8 mouse cellular contexts compared by ENCODE assay signal in the genomic region with DNA sequence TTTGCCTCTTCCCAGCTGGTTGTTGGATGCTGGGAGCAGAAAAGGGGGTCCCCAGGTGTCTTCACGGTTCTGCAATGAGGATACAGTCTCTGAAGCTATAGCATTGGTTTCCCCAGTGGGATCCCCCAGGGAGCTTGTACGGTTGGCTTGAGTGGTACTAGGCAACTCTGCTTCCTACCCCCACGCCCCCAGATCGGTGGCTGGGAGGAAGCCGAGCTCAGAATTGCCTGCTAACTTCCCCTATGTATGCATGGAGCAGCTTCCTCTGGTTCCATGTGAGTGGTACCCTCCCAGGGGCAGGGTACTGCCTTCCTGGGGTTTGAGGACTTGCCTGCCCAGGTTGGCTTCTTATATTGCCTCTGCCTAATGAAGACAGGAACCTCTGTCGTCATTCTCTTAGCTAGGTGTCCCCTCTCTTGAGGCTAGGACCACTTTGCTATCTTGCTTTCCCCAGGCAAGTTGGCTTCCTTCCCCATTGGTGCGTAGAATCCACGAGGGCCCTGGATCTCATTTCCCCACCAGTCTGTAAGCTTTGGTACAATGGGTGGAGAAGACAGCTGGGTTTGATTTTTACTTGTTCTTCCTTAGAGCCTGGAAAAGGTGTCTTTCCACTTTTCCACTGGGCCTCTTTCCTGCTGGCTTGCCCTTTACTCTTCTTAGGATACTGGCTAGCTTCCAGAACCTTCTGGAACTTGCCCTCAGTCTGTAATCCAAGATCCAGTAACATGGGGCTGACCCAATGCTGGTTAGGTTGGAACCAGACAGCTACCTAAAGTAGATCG. TPM values are rescaled to one million over a fixed set of nuclear protein-coding genes. Genes with fewer than 3 reads are reported as not detected.
DNase-seq lines count a peak whose midpoint lies in the region; ATAC-seq and TF ChIP-seq lines count a peak whose summit lies in the region.

No protein-coding gene starts in this region.

- no peak overlapping the region for H3K4me3 ChIP-seq in forebrain, embryonic 13.5 days
- no peak overlapping the region for H3K4me3 ChIP-seq in forebrain, embryonic 14.5 days (ENCODE audit: low read depth, low read length)
- no peak overlapping the region for H3K4me3 ChIP-seq in liver, postnatal 0 days (ENCODE audit: low read depth, low read length)
- no peak overlapping the region for H3K4me3 ChIP-seq in liver, embryonic 11.5 days (ENCODE audit: low read depth, low read length)
- no peak overlapping the region for H3K4me3 ChIP-seq in embryonic facial prominence, embryonic 13.5 days

- 0 out of 2 replicates have a peak, but pooled peaks cover 4% of the 10 kb centered on the region for H3K27me3 ChIP-seq in forebrain, embryonic 13.5 days
- H3K27me3 ChIP-seq in forebrain, embryonic 14.5 days (replicated peaks; ENCODE audit: control insufficient read depth, insufficient read depth, low read length), result no peaks in the 10 kb centered on the region
- H3K27me3 ChIP-seq in liver, postnatal 0 days (ENCODE audit: insufficient read depth, low read length), result no peaks in the 10 kb centered on the region
- H3K27me3 ChIP-seq in liver, embryonic 11.5 days (replicated peaks; ENCODE audit: control insufficient read depth, insufficient read depth, low read length), result no peaks in the 10 kb centered on the region
- H3K27me3 ChIP-seq in embryonic facial prominence, embryonic 13.5 days, result no peaks in the 10 kb centered on the region

- no peak for TF ChIP-seq CTCF in liver, postnatal 0 days (IDR thresholded peaks at IDR 0.05; ENCODE audit: low read depth)

- peaks cover 33% of the 10 kb centered on the region for H3K4me1 ChIP-seq in forebrain, embryonic 13.5 days
- H3K4me1 ChIP-seq in forebrain, embryonic 14.5 days (ENCODE audit: control insufficient read depth, insufficient read depth, low read length), result peaks cover 14% of the 10 kb centered on the region
- peaks cover 51% of the 10 kb centered on the region for H3K4me1 ChIP-seq in liver, postnatal 0 days (ENCODE audit: insufficient read depth)
- H3K4me1 ChIP-seq in liver, embryonic 11.5 days (replicated peaks; ENCODE audit: control insufficient read depth, insufficient read depth, low read length), result peaks cover 20% of the 10 kb centered on the region
- peaks cover 52% of the 10 kb centered on the region for H3K4me1 ChIP-seq in embryonic facial prominence, embryonic 13.5 days

- WGBS in forebrain, embryonic 13.5 days, result 82% methylated on average over 9 of the region's 9 CpGs
- WGBS in forebrain, embryonic 14.5 days, result 82% methylated on average over 9 of the region's 9 CpGs
- WGBS in liver, postnatal 0 days (ENCODE audit: insufficient replicate concordance), result 33% methylated on average over 9 of the region's 9 CpGs
- 45% methylated on average over 9 of the region's 9 CpGs for WGBS in liver, embryonic 11.5 days
- WGBS in embryonic facial prominence, embryonic 13.5 days, result 42% methylated on average over 9 of the region's 9 CpGs

- ATAC-seq in forebrain, embryonic 13.5 days, result no peak
- ATAC-seq in forebrain, embryonic 14.5 days, result no peak
- no peak for ATAC-seq in liver, postnatal 0 days
- ATAC-seq in liver, embryonic 11.5 days (replicated peaks; ENCODE audit: low FRiP score), result no peak
- no peak for ATAC-seq in embryonic facial prominence, embryonic 13.5 days (ENCODE audit: insufficient number of reproducible peaks, insufficient read depth, low FRiP score, low TSS enrichment, low read depth)

- peaks cover 23% of the 10 kb centered on the region for H3K36me3 ChIP-seq in forebrain, embryonic 13.5 days (ENCODE audit: poor library complexity, severe bottlenecking)
- H3K36me3 ChIP-seq in forebrain, embryonic 14.5 days (ENCODE audit: control insufficient read depth, insufficient read depth, low read length), result peaks cover 23% of the 10 kb centered on the region
- no peaks in the 10 kb centered on the region for H3K36me3 ChIP-seq in liver, postnatal 0 days (replicated peaks; ENCODE audit: insufficient read depth, low read length)
- H3K36me3 ChIP-seq in liver, embryonic 11.5 days (ENCODE audit: control insufficient read depth, insufficient read depth, low read length), result peaks cover 2% of the 10 kb centered on the region; the same call in 1 of the 2 replicates
- H3K36me3 ChIP-seq in embryonic facial prominence, embryonic 13.5 days, result peaks cover 24% of the 10 kb centered on the region

- peak overlapping the region; percentile 16; the same call in 1 of the 2 replicates for H3K9ac ChIP-seq in forebrain, embryonic 13.5 days
- no peak overlapping the region for H3K9ac ChIP-seq in forebrain, embryonic 14.5 days (ENCODE audit: low read length)
- peak overlapping the region; percentile 16; the same call in 1 of the 2 replicates for H3K9ac ChIP-seq in liver, postnatal 0 days (replicated peaks)
- H3K9ac ChIP-seq in liver, embryonic 11.5 days (ENCODE audit: low read depth, low read length), result no peak overlapping the region
- 0 out of 2 replicates have a peak overlapping the region, but pooled peaks have one; percentile 36 for H3K9ac ChIP-seq in embryonic facial prominence, embryonic 13.5 days

- no peak for DNase-seq in forebrain, embryonic 14.5 days (ENCODE audit: low spot score)
- no peak for DNase-seq in liver, postnatal 0 days
- DNase-seq in liver, embryonic 11.5 days (ENCODE audit: low spot score), result no peak
- peak; percentile 90 for DNase-seq in skeletal muscle tissue, adult 2 months (ENCODE audit: low read depth, low spot score)
- DNase-seq in right cerebral cortex, postnatal 14 days, result no peak
- no peak for DNase-seq in T-cell, adult 2 months (ENCODE audit: low spot score)

- no peak for TF ChIP-seq EP300 in liver, postnatal 0 days (IDR thresholded peaks at IDR 0.05; ENCODE audit: low read depth)

- H3K9me3 ChIP-seq in forebrain, embryonic 13.5 days (replicated peaks), result no peaks in the 10 kb centered on the region
- H3K9me3 ChIP-seq in forebrain, embryonic 14.5 days (replicated peaks; ENCODE audit: control insufficient read depth, low read length), result no peaks in the 10 kb centered on the region
- no peaks in the 10 kb centered on the region for H3K9me3 ChIP-seq in liver, postnatal 0 days (ENCODE audit: low read length)
- H3K9me3 ChIP-seq in liver, embryonic 11.5 days (ENCODE audit: control insufficient read depth, low read length), result no peaks in the 10 kb centered on the region
- no peaks in the 10 kb centered on the region for H3K9me3 ChIP-seq in embryonic facial prominence, embryonic 13.5 days

- no peak overlapping the region for H3K4me2 ChIP-seq in forebrain, embryonic 13.5 days
- H3K4me2 ChIP-seq in forebrain, embryonic 14.5 days (ENCODE audit: low read length), result no peak overlapping the region
- no peak overlapping the region for H3K4me2 ChIP-seq in liver, postnatal 0 days (ENCODE audit: low read depth, low read length)
- no peak overlapping the region for H3K4me2 ChIP-seq in liver, embryonic 11.5 days
- no peak overlapping the region for H3K4me2 ChIP-seq in embryonic facial prominence, embryonic 13.5 days

- H3K27ac ChIP-seq in forebrain, embryonic 13.5 days, result no peak overlapping the region
- no peak overlapping the region for H3K27ac ChIP-seq in forebrain, embryonic 14.5 days (ENCODE audit: low read depth, low read length)
- peak overlapping the region; percentile 44 for H3K27ac ChIP-seq in liver, postnatal 0 days (ENCODE audit: low read depth)
- no peak overlapping the region for H3K27ac ChIP-seq in liver, embryonic 11.5 days (ENCODE audit: low read depth, low read length)
- peak overlapping the region; percentile 86 for H3K27ac ChIP-seq in embryonic facial prominence, embryonic 13.5 days

RNA-seq across cellular contexts. Expression of gene Bcl9l, which starts 29.5 kb away (rescaled TPM):
- 8.6 and 9.1 TPM in 2 replicates for polyA plus RNA-seq in forebrain, embryonic 13.5 days (2015; fragmentation: Nextera tagmentation; extraction: Ambion mirVana)
- polyA plus RNA-seq in forebrain, embryonic 14.5 days (2014; fragmentation: Nextera tagmentation; extraction: Ambion mirVana), result 9.9 and 13.4 TPM in 2 replicates
- polyA plus RNA-seq in liver, postnatal 0 days (2015; fragmentation: Nextera tagmentation; extraction: Ambion mirVana), result 2.0 and 2.2 TPM in 2 replicates
- 4.1 and 5.0 TPM in 2 replicates for polyA plus RNA-seq in liver, embryonic 11.5 days (2014; fragmentation: Nextera tagmentation; extraction: Ambion mirVana)
- polyA plus RNA-seq in embryonic facial prominence, embryonic 13.5 days (2015; fragmentation: Nextera tagmentation; extraction: Ambion mirVana), result 18.2 and 19.3 TPM in 2 replicates

RNA-seq across cellular contexts. Expression of gene Cxcr5, which starts 49.6 kb away (rescaled TPM):
- polyA plus RNA-seq in forebrain, embryonic 13.5 days (2015; fragmentation: Nextera tagmentation; extraction: Ambion mirVana), result not detected in 2 replicates
- 0.07 TPM in 1 of 2 replicates, not detected in the other for polyA plus RNA-seq in forebrain, embryonic 14.5 days (2014; fragmentation: Nextera tagmentation; extraction: Ambion mirVana)
- polyA plus RNA-seq in liver, postnatal 0 days (2015; fragmentation: Nextera tagmentation; extraction: Ambion mirVana), result 0.32 and 0.55 TPM in 2 replicates
- polyA plus RNA-seq in liver, embryonic 11.5 days (2014; fragmentation: Nextera tagmentation; extraction: Ambion mirVana), result 0.47 TPM in 1 of 2 replicates, not detected in the other
- 0.10 TPM in 1 of 2 replicates, not detected in the other for polyA plus RNA-seq in embryonic facial prominence, embryonic 13.5 days (2015; fragmentation: Nextera tagmentation; extraction: Ambion mirVana)

RNA-seq across cellular contexts. Expression of gene Upk2, which starts 57.4 kb away (rescaled TPM):
- not detected in 2 replicates for polyA plus RNA-seq in forebrain, embryonic 13.5 days (2015; fragmentation: Nextera tagmentation; extraction: Ambion mirVana)
- polyA plus RNA-seq in forebrain, embryonic 14.5 days (2014; fragmentation: Nextera tagmentation; extraction: Ambion mirVana), result not detected in 2 replicates
- not detected in 2 replicates for polyA plus RNA-seq in liver, postnatal 0 days (2015; fragmentation: Nextera tagmentation; extraction: Ambion mirVana)
- polyA plus RNA-seq in liver, embryonic 11.5 days (2014; fragmentation: Nextera tagmentation; extraction: Ambion mirVana), result not detected in 2 replicates
- 2.8 and 2.9 TPM in 2 replicates for polyA plus RNA-seq in embryonic facial prominence, embryonic 13.5 days (2015; fragmentation: Nextera tagmentation; extraction: Ambion mirVana)

Comparison
In these comparisons a context has a peak if more than half of its experiments do, and no peak if none do; other contexts are left out.
1. H3K27ac ChIP-seq: peak in liver, postnatal 0 days (single experiment) and embryonic facial prominence, embryonic 13.5 days (single experiment); none in forebrain, embryonic 13.5 days (single experiment), forebrain, embryonic 14.5 days (single experiment) and liver, embryonic 11.5 days (single experiment).
2. H3K9ac ChIP-seq: peak in forebrain, embryonic 13.5 days (single experiment), liver, postnatal 0 days (single experiment) and embryonic facial prominence, embryonic 13.5 days (single experiment); none in forebrain, embryonic 14.5 days (single experiment) and liver, embryonic 11.5 days (single experiment).